Mouse (Mus musculus) C2C12 (cell line): ENCODE measurements at regions not wholly inside any gene's neighbourhood (a gene's known extent, or its start where the extent isn't known, plus 50 kb on each side); places are given as distances from the start of the nearest gene placed in this dataset.

Source experiments
- H3K27me3 ChIP-seq: one replicate; pipeline ENCODE4 v1.6.1; 2011; ENCODE audit not compliant: control insufficient read depth, insufficient read depth, insufficient read length
- H3K36me3 ChIP-seq: one replicate; pipeline ENCODE4 v1.6.1; 2011; ENCODE audit not compliant: control insufficient read depth, insufficient read depth
- H3K4me3 ChIP-seq: one replicate; pipeline ENCODE4 v1.5.1; 2011; ENCODE audit warnings: mild to moderate bottlenecking, control low read depth; ENCODE audit not compliant: poor library complexity, insufficient read depth, severe bottlenecking
- H3K79me2 ChIP-seq: one replicate; pipeline ENCODE4 v1.6.1; 2011; ENCODE audit not compliant: control insufficient read depth, insufficient read depth
- H3K79me3 ChIP-seq: one replicate; pipeline ENCODE4 v1.6.1; 2011; ENCODE audit warnings: low read depth, control low read depth
- H3ac ChIP-seq: one replicate; pipeline ENCODE3; 2011; ENCODE audit warnings: low read depth; ENCODE audit not compliant: control insufficient read depth, insufficient read length
- CEBPB ChIP-seq: IDR thresholded peaks from one replicate; pipeline ENCODE4 v1.6.1; 2011; ENCODE audit warnings: low read depth, mild to moderate bottlenecking, control low read depth, moderate library complexity
- CTCF ChIP-seq: IDR thresholded peaks from one replicate; pipeline ENCODE4 v1.5.1; 2011; ENCODE audit not compliant: control insufficient read depth, insufficient read depth, insufficient read length
- FOSL1 ChIP-seq: IDR thresholded peaks from one replicate; pipeline ENCODE4 v1.8.0; 2011; ENCODE audit warnings: mild to moderate bottlenecking, low read length; ENCODE audit not compliant: poor library complexity, insufficient read depth, severe bottlenecking
- MAX ChIP-seq: IDR thresholded peaks from one replicate; pipeline ENCODE4 v1.6.1; 2011; ENCODE audit warnings: mild to moderate bottlenecking, control low read depth
- MYOD1 ChIP-seq: IDR thresholded peaks from one replicate; pipeline ENCODE4 v1.6.1; 2011; ENCODE audit warnings: low read depth; ENCODE audit not compliant: control insufficient read depth, insufficient read length
- MYOG ChIP-seq: IDR thresholded peaks from one replicate; pipeline ENCODE4 v1.6.1; 2011; ENCODE audit not compliant: control insufficient read depth, insufficient read length; ENCODE audit errors: extremely low read depth
- USF1 ChIP-seq: IDR thresholded peaks from one replicate; pipeline ENCODE4 v1.6.1; 2011; ENCODE audit warnings: low read depth, mild to moderate bottlenecking, control low read depth, moderate library complexity

DNA sequence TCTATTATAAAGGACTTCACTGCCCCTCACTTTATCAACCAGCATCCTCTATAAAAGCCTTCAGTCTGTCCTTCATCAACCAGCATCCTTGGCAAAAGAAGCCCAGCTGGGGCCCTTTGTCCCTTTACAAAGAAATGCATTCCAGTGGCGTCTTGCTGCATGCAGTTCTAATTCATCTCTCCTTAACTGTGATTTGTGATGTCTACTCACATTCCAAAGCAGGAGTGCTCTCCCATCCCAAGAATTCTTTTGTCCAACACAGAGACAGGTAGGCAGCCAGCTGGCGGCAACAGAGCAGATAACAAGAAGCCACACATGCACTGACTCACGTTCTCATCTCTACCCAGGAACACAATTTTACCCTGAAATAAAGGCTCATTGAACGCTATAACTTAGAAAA is 323.9 kb upstream of the Adgrl2 start:
- no peaks in the 10 kb centered on the region for H3K79me3 ChIP-seq
- H3K4me3 ChIP-seq, result no peak overlapping the region
- H3K79me2 ChIP-seq, result no peaks in the 10 kb centered on the region
- H3K36me3 ChIP-seq, result no peaks in the 10 kb centered on the region
- H3K27me3 ChIP-seq, result no peaks in the 10 kb centered on the region
- TF ChIP-seq USF1 (no peak), CTCF (no peak), MYOG (no peak), CEBPB (no peak), MAX (no peak), FOSL1 (no peak), MYOD1 (no peak)
- H3ac ChIP-seq, result no peak overlapping the region

DNA sequence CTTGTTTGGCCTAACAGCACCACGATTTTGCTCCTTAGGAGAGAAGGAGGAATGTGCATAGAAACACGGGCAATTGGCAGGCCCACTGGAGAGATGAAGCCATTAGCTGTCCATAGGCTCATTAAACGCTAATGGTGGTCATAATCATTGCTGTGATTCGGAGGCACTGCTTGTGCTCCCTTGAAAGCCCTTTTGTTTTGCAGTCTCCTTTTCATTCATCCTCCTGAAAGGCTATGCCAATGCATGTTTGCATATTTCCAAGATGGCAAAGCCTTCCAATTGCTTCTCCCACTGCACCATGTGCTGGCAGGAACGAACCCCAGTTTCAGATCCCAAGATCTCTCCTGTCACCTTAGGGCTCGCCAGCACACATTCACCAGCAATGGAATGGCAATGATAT is 322.9 kb upstream of the Adgrl2 start:
- no peaks in the 10 kb centered on the region for H3K36me3 ChIP-seq
- H3K79me3 ChIP-seq, result no peaks in the 10 kb centered on the region
- no peak overlapping the region for H3K4me3 ChIP-seq
- H3ac ChIP-seq, result no peak overlapping the region
- TF ChIP-seq MYOD1 (no peak), CTCF (no peak), MYOG (no peak), FOSL1 (no peak), MAX (no peak), USF1 (no peak), CEBPB (no peak)
- no peaks in the 10 kb centered on the region for H3K79me2 ChIP-seq
- no peaks in the 10 kb centered on the region for H3K27me3 ChIP-seq

DNA sequence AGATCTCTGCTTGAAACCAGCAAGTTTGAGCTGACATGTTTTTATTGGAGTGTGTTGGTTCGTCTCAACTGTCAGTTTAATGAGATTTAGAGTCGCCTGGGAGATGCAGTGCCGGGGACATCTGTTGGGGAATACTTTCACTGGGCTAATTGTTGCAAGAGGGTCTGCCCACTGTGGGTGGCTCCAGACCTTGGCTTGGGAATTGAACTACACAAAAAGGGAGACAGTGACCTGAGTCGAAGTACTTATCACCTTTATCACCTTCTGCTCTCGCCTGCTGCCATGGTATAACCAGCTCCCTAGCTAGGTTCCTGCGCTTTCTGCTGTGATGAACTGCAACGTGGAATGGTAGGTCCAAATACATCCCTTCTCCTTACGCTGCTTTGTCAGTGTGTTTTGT is 321.2 kb upstream of the Adgrl2 start:
- no peak overlapping the region for H3ac ChIP-seq
- TF ChIP-seq MAX, result no peak
- no peak for TF ChIP-seq CTCF
- no peak for TF ChIP-seq USF1
- no peak for TF ChIP-seq CEBPB
- H3K4me3 ChIP-seq, result no peak overlapping the region
- H3K79me3 ChIP-seq, result no peaks in the 10 kb centered on the region
- no peaks in the 10 kb centered on the region for H3K36me3 ChIP-seq
- no peaks in the 10 kb centered on the region for H3K27me3 ChIP-seq
- H3K79me2 ChIP-seq, result no peaks in the 10 kb centered on the region

DNA sequence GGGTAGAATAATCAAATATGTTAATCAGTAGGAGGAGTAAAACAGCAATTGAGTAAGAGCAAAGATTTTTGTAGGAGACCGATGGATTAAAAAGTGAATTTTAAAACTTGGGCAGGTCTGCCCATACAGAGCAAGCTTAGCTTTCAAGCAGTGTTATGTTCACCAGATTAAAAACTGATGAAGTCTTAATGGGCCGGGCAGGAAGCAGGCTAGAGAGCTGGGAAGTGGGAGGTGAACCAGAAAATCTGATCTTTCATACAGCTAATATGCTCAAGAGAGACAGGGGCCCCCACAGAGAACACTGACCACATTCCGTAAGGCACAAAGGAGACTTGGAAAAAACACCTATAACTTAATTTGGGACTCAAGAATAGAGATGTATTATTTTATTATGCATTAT is 316.4 kb upstream of the Adgrl2 start:
- no peaks in the 10 kb centered on the region for H3K79me2 ChIP-seq
- H3K79me3 ChIP-seq, result no peaks in the 10 kb centered on the region
- no peaks in the 10 kb centered on the region for H3K27me3 ChIP-seq
- no peaks in the 10 kb centered on the region for H3K36me3 ChIP-seq
- no peak overlapping the region for H3K4me3 ChIP-seq
- H3ac ChIP-seq, result no peak overlapping the region
- TF ChIP-seq FOSL1 (no peak), MYOD1 (no peak), CTCF (no peak), USF1 (no peak), MYOG (no peak), CEBPB (no peak), MAX (no peak)

DNA sequence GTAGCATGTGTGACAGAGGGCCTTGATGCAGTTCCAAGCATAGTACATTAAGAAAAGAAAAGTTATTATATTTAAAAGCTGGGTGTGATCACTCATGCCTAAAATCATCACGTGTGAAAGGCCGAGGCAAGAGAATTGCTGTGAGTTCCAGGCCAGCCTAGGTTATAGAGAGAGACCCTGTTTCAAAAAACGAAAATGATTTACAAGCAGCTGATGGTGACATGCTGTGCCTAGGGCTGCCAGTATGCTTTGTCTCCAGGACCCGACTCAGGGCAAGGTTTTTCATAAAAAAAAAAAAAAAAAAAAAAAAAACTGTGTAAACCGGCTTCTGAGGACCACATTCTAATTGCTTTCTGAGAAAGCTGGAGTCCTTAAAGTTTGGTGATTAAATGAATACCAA is 315.9 kb upstream of the Adgrl2 start:
- TF ChIP-seq USF1, result no peak
- no peak for TF ChIP-seq MYOG
- no peak for TF ChIP-seq CTCF
- no peak for TF ChIP-seq CEBPB
- TF ChIP-seq MAX, result no peak
- TF ChIP-seq MYOD1, result no peak
- no peak for TF ChIP-seq FOSL1
- Histone ChIP-seq H3K36me3 (no peaks in the 10 kb centered on the region), H3ac (no peak overlapping the region), H3K4me3 (no peak overlapping the region), H3K79me2 (no peaks in the 10 kb centered on the region), H3K79me3 (no peaks in the 10 kb centered on the region), H3K27me3 (no peaks in the 10 kb centered on the region)

DNA sequence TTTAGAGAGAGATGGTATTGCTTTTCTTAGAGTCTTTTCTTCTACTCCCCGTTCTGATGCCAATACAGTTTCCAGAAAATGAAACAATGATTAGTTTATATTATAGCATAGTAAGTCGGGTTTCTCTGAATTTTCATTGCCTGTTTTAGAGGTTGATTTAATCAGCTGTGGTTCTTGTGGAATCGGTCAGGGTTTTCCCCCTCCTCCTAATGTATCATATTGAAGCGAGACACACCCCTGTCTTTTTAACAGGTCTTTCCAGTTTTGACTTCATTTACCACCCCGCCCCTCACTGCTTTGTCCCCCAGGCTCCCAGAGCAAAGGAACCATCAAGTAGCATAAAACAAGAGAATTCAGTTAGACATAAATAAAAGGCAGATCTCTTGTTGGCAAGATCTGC is 315.1 kb upstream of the Adgrl2 start:
- no peak for TF ChIP-seq MYOD1
- TF ChIP-seq MYOG, result no peak
- no peak for TF ChIP-seq CEBPB
- TF ChIP-seq CTCF, result no peak
- no peak for TF ChIP-seq FOSL1
- no peak for TF ChIP-seq USF1
- no peak for TF ChIP-seq MAX
- Histone ChIP-seq H3K79me2 (no peaks in the 10 kb centered on the region), H3K27me3 (no peaks in the 10 kb centered on the region), H3K79me3 (no peaks in the 10 kb centered on the region), H3K4me3 (no peak overlapping the region), H3K36me3 (no peaks in the 10 kb centered on the region), H3ac (no peak overlapping the region)
